Mouse (Mus musculus): ENCODE data around the gene Rtraf.

DNA sequence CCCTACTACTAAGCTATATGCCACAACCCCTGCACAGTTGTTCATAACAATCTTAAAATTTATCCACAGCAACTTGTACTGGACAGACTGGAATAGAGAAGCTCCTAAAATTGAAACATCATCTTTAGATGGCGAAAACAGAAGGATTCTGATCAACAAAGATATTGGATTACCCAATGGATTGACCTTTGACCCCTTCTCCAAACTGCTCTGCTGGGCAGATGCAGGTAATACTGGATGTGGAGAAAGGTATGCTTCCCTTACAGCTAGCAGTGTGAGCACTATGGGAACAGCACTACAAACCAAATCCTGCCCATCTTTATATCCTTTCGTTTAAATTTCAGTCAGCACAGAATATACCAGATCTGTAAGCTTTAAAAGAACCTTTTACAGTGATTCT lies 15.8 kb downstream of the Rtraf start:
- TF ChIP-seq POLR2A (IDR thresholded peaks at IDR 0.05; ENCODE audit: insufficient read depth, low read depth, low read length) (no peak), CTCF (IDR thresholded peaks at IDR 0.05; ENCODE audit: insufficient read depth, low read depth, low read length) (no peak)

Data from olfactory bulb, adult 2 months (tissue).